Mouse (Mus musculus) pancreas, adult 10 weeks (tissue): ENCODE data around the gene Olfr906. TPM values are rescaled to one million over a fixed set of nuclear protein-coding genes. Genes with fewer than 3 reads are reported as not detected.

Experiments
- polyA plus RNA-seq: library from polyadenylated mRNA; stranded (reverse); fragments of 350-450 nt; fragmentation: Illumina TruSeq; extraction: RNeasy Lipid Tissue Mini Kit (QIAGEN cat#74804); gene quantifications from one replicate; pipeline ENCODE4 v1.2.3, GENCODE M21; 2015; ENCODE audit warnings: low read depth, low replicate concordance; ENCODE audit not compliant: insufficient read depth

Gene Olfr906
- polyA plus RNA-seq = not detected

DNA sequence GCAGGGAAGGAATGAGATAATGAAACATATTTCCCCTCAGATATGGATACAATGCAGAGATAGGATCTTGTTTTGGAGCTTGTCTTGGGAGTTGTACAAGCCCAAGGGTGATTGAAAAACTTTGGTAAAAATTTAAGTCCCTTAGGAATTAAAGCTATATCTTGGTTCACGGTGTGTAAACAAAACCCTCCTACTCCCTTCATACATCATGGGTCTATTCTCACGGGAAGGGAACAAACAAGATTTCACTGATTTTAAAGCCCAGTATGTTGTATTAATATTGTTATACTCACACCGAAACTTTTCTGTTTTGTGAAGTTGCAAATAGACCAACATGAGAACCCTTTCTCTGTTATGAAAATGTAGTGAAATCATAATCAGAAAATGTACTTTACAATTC, at the start of gene Olfr906:
Olfr906 (plus strand) TSS at position 301 of the 400 bp plus-strand sequence.

GRCm38 (mm10) chr9:38447352-38447751, 39.5 kb upstream of the Olfr906 start, which contains the start of gene Olfr902:
Gene Olfr902, plus strand, starts transcription at chr9:38447652.

DNA sequence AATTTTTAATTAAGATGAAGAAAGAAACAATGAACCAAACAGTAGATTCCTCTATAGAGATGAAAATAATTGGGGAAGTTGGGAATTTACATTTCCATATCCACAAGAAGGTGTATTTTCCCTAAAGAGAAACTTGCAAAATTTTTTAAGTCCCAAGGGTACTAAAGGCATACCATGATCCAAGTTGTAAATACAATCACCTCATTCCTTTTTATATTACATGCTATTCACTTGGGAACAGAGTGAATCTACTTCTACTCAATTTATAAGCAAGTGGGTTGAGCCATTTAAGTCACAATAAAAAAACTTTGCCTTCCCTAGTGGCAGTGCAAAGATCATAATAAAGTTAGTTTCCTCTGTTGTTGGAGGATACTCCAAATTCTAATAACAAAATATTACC, 24.0 kb upstream of the Olfr906 start, which contains the start of gene Olfr904:
Olfr904 (plus strand) TSS at position 301 of the 400 bp plus-strand sequence.

GRCm38 (mm10) chr9:38470807-38471206, 16.1 kb upstream of the Olfr906 start, which contains the start of gene Olfr905:
Gene Olfr905, plus strand, starts transcription at chr9:38471107.

GRCm38 (mm10) chr9:38495501-38495900, 8.6 kb downstream of the Olfr906 start, which contains the start of gene Olfr907:
Gene Olfr907, plus strand, starts transcription at chr9:38495801.

DNA sequence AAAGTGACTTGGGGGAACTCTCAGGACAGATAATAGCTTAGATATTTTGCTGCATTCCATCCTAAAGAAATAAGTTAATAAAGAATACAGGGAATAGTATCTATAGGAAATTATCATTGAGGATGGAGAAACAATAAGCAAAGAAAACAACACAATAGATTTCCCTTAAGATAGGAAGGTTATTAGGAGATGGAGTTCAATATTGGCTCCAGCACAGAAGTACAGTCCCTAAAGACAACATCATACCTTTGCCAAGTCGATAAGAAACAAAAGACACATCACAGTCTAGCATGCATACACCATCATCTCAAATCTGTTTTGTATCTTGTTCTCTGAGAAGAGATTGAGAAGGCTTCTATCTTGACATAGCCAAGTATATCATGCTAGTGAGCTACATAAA, 34.4 kb downstream of the Olfr906 start, which contains the start of gene Olfr911-ps1:
Olfr911-ps1 (plus strand) TSS at position 301 of the 400 bp plus-strand sequence.

GRCm38 (mm10) chr9:38537549-38537948, 50.7 kb downstream of the Olfr906 start, which contains the start of gene Olfr910:
Gene Olfr910, plus strand, starts transcription at chr9:38537849.

Other genes starting within 250 kb of the Olfr906 start
- not detected for gene Olfr143, start 234.3 kb upstream of the Olfr906 start, polyA plus RNA-seq
- not detected for gene Olfr895, start 219.2 kb upstream of the Olfr906 start, polyA plus RNA-seq
- gene Olfr896-ps1, start 196.0 kb upstream of the Olfr906 start, polyA plus RNA-seq = not detected
- not detected for gene Olfr25, start 158.0 kb upstream of the Olfr906 start, polyA plus RNA-seq
- gene Olfr898, start 138.7 kb upstream of the Olfr906 start, polyA plus RNA-seq = not detected
- gene Olfr250, start 120.2 kb upstream of the Olfr906 start, polyA plus RNA-seq = not detected
- gene Olfr251, start 110.0 kb upstream of the Olfr906 start, polyA plus RNA-seq = not detected
- not detected for gene Olfr147, start 85.4 kb upstream of the Olfr906 start, polyA plus RNA-seq
- not detected for gene Olfr901, start 57.6 kb upstream of the Olfr906 start, polyA plus RNA-seq
- not detected for gene Olfr902, start 39.4 kb upstream of the Olfr906 start, polyA plus RNA-seq
- not detected for gene Olfr904, start 23.9 kb upstream of the Olfr906 start, polyA plus RNA-seq
- not detected for gene Olfr905, start 16.0 kb upstream of the Olfr906 start, polyA plus RNA-seq
- gene Olfr907, start 8.7 kb downstream of the Olfr906 start, polyA plus RNA-seq = not detected
- gene Olfr911-ps1, start 34.5 kb downstream of the Olfr906 start, polyA plus RNA-seq = not detected
- not detected for gene Olfr910, start 50.8 kb downstream of the Olfr906 start, polyA plus RNA-seq
- not detected for gene Olfr912, start 93.1 kb downstream of the Olfr906 start, polyA plus RNA-seq
- not detected for gene Olfr913, start 105.7 kb downstream of the Olfr906 start, polyA plus RNA-seq
- gene Olfr914, start 118.0 kb downstream of the Olfr906 start, polyA plus RNA-seq = not detected
- not detected for gene Olfr916, start 172.8 kb downstream of the Olfr906 start, polyA plus RNA-seq
- not detected for gene Olfr917, start 178.8 kb downstream of the Olfr906 start, polyA plus RNA-seq
- not detected for gene Olfr918, start 187.5 kb downstream of the Olfr906 start, polyA plus RNA-seq
- gene Olfr919, start 216.6 kb downstream of the Olfr906 start, polyA plus RNA-seq = not detected
- gene Vwa5a, start 231.2 kb downstream of the Olfr906 start, polyA plus RNA-seq = 11.3 TPM